ENCODE assay signal across 7 mouse cellular contexts in genomic region chr6:94543902-94544840, GRCm38 (mm10). TPM values are rescaled to one million over a fixed set of nuclear protein-coding genes. Genes with fewer than 3 reads are reported as not detected.
DNase-seq lines count a peak whose midpoint lies in the region; ATAC-seq and TF ChIP-seq lines count a peak whose summit lies in the region.

No protein-coding gene starts in this region.

- DNase-seq in CD4-positive, CD25-positive, alpha-beta regulatory T cell, adult 2 months (ENCODE audit: low read depth, low spot score), result peak; percentile 60
- DNase-seq in G1E (ENCODE audit: low spot score), result no peak
- peak; percentile 38 to 65 for DNase-seq in cerebellum, postnatal 25 days
- peak; percentile 32 for DNase-seq in gastrocnemius, postnatal 10 days
- peak; percentile 38 to 60 for DNase-seq in kidney, postnatal 36 days
- DNase-seq in right cerebral cortex, postnatal 36 days (ENCODE audit: low spot score in 2 of 2), result peak; percentile 28 to 34

- TF ChIP-seq CTCF in G1E (IDR thresholded peaks at IDR 0.05; ENCODE audit: low read depth, low read length), result no peak

- H3K36me3 ChIP-seq in G1E (replicated peaks), result peaks cover 43% of the 10 kb centered on the region
- no peaks in the 10 kb centered on the region for H3K36me3 ChIP-seq in lung, embryonic 16.5 days (ENCODE audit: control insufficient read depth, insufficient read depth, low read length)

- H3K9me3 ChIP-seq in G1E (replicated peaks), result no peaks in the 10 kb centered on the region
- no peaks in the 10 kb centered on the region for H3K9me3 ChIP-seq in lung, embryonic 16.5 days (ENCODE audit: control insufficient read depth, low read length)

- ATAC-seq in G1E (ENCODE audit: extremely low read depth, insufficient number of reproducible peaks, low FRiP score, poor library complexity, severe bottlenecking), result peak; percentile 57; the same call in 1 of the 2 replicates
- ATAC-seq in lung, embryonic 16.5 days (ENCODE audit: low read depth), result 0 out of 2 replicates have a peak, but pooled peaks have one; percentile 34

- WGBS in lung, embryonic 16.5 days, result 47% methylated on average over 5 of the region's 5 CpGs

- no peak overlapping the region for H3K4me2 ChIP-seq in lung, embryonic 16.5 days (ENCODE audit: low read depth, low read length)

- H3K27ac ChIP-seq in lung, embryonic 16.5 days (ENCODE audit: low read length), result no peak overlapping the region

- no peaks in the 10 kb centered on the region for H3K27me3 ChIP-seq in G1E (ENCODE audit: insufficient read depth, low read length)
- no peaks in the 10 kb centered on the region for H3K27me3 ChIP-seq in lung, embryonic 16.5 days (ENCODE audit: control insufficient read depth, insufficient read depth, low read depth, low read length)

- no peak overlapping the region for H3K4me3 ChIP-seq in G1E (ENCODE audit: low read depth, low read length)
- H3K4me3 ChIP-seq in lung, embryonic 16.5 days (ENCODE audit: low read length), result no peak overlapping the region

- H3K9ac ChIP-seq in lung, embryonic 16.5 days (ENCODE audit: low read length), result no peak overlapping the region

- H3K4me1 ChIP-seq in G1E (ENCODE audit: insufficient read depth, low read depth, low read length), result no peaks in the 10 kb centered on the region
- H3K4me1 ChIP-seq in lung, embryonic 16.5 days (replicated peaks; ENCODE audit: control insufficient read depth, insufficient read depth, low read length), result no peaks in the 10 kb centered on the region

RNA-seq across cellular contexts. Expression of gene Slc25a26, which starts 44.0 kb away (rescaled TPM):
- total RNA-seq in G1E (2014; fragmentation: Nextera tagmentation) (4.1 and 11.8 TPM in 2 replicates), G1E (2017) (7.0 and 8.7 TPM in 2 replicates)
- 3.3 and 3.9 TPM in 2 replicates for polyA plus RNA-seq in G1E (2012)
- 10 to 100 TPM in 1 of 2 experiments, 1 to 10 TPM in 1; 8.4 to 10.4 TPM for total RNA-seq in gastrocnemius, postnatal 10 days (2021)
- polyA plus RNA-seq in lung, embryonic 16.5 days (2015; fragmentation: Nextera tagmentation; extraction: Ambion mirVana), result 7.7 and 8.3 TPM in 2 replicates
